In the genomic region with DNA sequence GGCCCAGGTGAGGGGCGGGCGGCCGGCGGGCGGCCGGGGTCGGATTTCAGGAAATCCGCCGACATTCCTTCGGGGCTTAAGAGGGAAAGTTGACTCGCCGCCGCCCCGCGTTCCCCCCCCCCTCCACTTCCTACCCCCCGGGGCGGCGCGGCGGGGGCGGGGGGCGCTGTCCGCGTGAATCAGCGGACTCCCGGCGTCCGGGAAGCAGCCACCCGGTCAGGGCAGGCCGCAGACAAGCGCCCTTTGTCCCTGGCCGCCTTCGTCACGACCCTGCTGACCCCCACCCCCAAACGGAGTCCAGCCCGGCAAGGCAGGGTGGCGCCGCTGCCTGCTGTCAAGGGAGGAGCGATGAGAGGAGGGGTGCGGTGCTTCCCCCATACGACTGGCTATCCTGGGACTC, we compare ENCODE assay signal across 9 mouse cellular contexts. TPM values are rescaled to one million over a fixed set of nuclear protein-coding genes. Genes with fewer than 3 reads are reported as not detected.
A peak's percentile ranks its signal among the peaks of the same experiment; 100 is the strongest.
DNase-seq lines count a peak whose midpoint lies in the region; ATAC-seq lines count a peak whose summit lies in the region.
"Had no signal": no experiment of that assay in that cellular context is flagged by ENCODE, and none has a peak within 500 bp of the region (broad histone marks: within the 10 kb centered on the region; RNA-seq: fewer than 3 reads in every experiment).

No protein-coding gene starts in this region.

- peak overlapping the region; percentile 65 for H3K4me2 ChIP-seq in kidney, embryonic 15.5 days
- peak overlapping the region; percentile 25 for H3K4me2 ChIP-seq in hindbrain, embryonic 14.5 days (replicated peaks)
- H3K4me2 ChIP-seq in midbrain, embryonic 11.5 days: peak overlapping the region; percentile 35

- H3K9me3 ChIP-seq in kidney, embryonic 15.5 days (replicated peaks): no peaks in the 10 kb centered on the region
- no peaks in the 10 kb centered on the region for H3K9me3 ChIP-seq in hindbrain, embryonic 14.5 days (ENCODE audit: control insufficient read depth, low read length)
- H3K9me3 ChIP-seq in midbrain, embryonic 11.5 days (ENCODE audit: control insufficient read depth, low read length): no peaks in the 10 kb centered on the region

- H3K36me3 ChIP-seq in kidney, embryonic 15.5 days: no peaks in the 10 kb centered on the region
- peaks cover 10% of the 10 kb centered on the region for H3K36me3 ChIP-seq in hindbrain, embryonic 14.5 days (replicated peaks; ENCODE audit: control insufficient read depth, insufficient read depth)
- H3K36me3 ChIP-seq in midbrain, embryonic 11.5 days (ENCODE audit: control insufficient read depth, insufficient read depth, low read length): no peaks in the 10 kb centered on the region

- peaks cover 77% of the 10 kb centered on the region for H3K4me1 ChIP-seq in kidney, embryonic 15.5 days
- peaks cover 31% of the 10 kb centered on the region for H3K4me1 ChIP-seq in hindbrain, embryonic 14.5 days (replicated peaks; ENCODE audit: control insufficient read depth, insufficient read depth, low read length)
- peaks cover 35% of the 10 kb centered on the region for H3K4me1 ChIP-seq in midbrain, embryonic 11.5 days (ENCODE audit: control insufficient read depth, insufficient read depth, low read length)

- H3K4me3 ChIP-seq in kidney, embryonic 15.5 days (replicated peaks): peak overlapping the region; percentile 39
- peak overlapping the region; percentile 1; the same call in 1 of the 2 replicates for H3K4me3 ChIP-seq in hindbrain, embryonic 14.5 days (replicated peaks; ENCODE audit: low read length)
- H3K4me3 ChIP-seq in midbrain, embryonic 11.5 days (ENCODE audit: low read depth, low read length): peak overlapping the region; percentile 18

- peak overlapping the region; percentile 22; the same call in 1 of the 2 replicates for H3K9ac ChIP-seq in kidney, embryonic 15.5 days
- no peak overlapping the region for H3K9ac ChIP-seq in hindbrain, embryonic 14.5 days
- H3K9ac ChIP-seq in midbrain, embryonic 11.5 days (ENCODE audit: low read length): no peak overlapping the region

- no peak for DNase-seq in kidney, adult 9 months
- DNase-seq in embryo, embryonic 9.5 days (ENCODE audit: extremely low spot score): peak; percentile 46
- DNase-seq in hindbrain, embryonic 14.5 days (ENCODE audit: low spot score): no peak
- no peak for DNase-seq in midbrain, embryonic 11.5 days (ENCODE audit: low spot score, missing footprints)
- no peak for DNase-seq in natural killer cell, adult 2 months (ENCODE audit: low spot score in 2 of 2)
- DNase-seq in cerebellum, adult 11-12 months: no peak
- no peak for DNase-seq in adrenal gland, postnatal 14 days

- peaks cover 98% of the 10 kb centered on the region for H3K27me3 ChIP-seq in kidney, embryonic 15.5 days
- peaks cover 89% of the 10 kb centered on the region for H3K27me3 ChIP-seq in hindbrain, embryonic 14.5 days (ENCODE audit: control insufficient read depth, insufficient read depth, low read length)
- peaks cover 95% of the 10 kb centered on the region for H3K27me3 ChIP-seq in midbrain, embryonic 11.5 days (ENCODE audit: control insufficient read depth, insufficient read depth, low read length)

- ATAC-seq in kidney, embryonic 15.5 days (replicated peaks; ENCODE audit: low FRiP score): no peak
- ATAC-seq in hindbrain, embryonic 14.5 days (ENCODE audit: low FRiP score): no peak
- no peak for ATAC-seq in midbrain, embryonic 11.5 days (ENCODE audit: low FRiP score)

- under 1% methylated on average over 32 of the region's 41 CpGs for WGBS in kidney, embryonic 15.5 days
- 2% methylated on average over 36 of the region's 41 CpGs for WGBS in hindbrain, embryonic 14.5 days
- WGBS in midbrain, embryonic 11.5 days: under 1% methylated on average over 34 of the region's 41 CpGs

- 0 out of 2 replicates have a peak overlapping the region, but pooled peaks have one; percentile 33 for H3K27ac ChIP-seq in kidney, embryonic 15.5 days
- no peak overlapping the region for H3K27ac ChIP-seq in hindbrain, embryonic 14.5 days
- H3K27ac ChIP-seq in midbrain, embryonic 11.5 days (ENCODE audit: low read depth, low read length): no peak overlapping the region

RNA-seq across cellular contexts. Expression of a gene that starts 2.4 kb away (rescaled TPM):
- 5.9 and 6.0 TPM in 2 replicates for polyA plus RNA-seq in kidney, embryonic 15.5 days (2015; fragmentation: Nextera tagmentation; extraction: Ambion mirVana)
- polyA plus RNA-seq in hindbrain, embryonic 14.5 days (2014; fragmentation: Nextera tagmentation; extraction: Ambion mirVana): 143 and 149 TPM in 2 replicates
- polyA plus RNA-seq in midbrain, embryonic 11.5 days (2014; fragmentation: Nextera tagmentation; extraction: Ambion mirVana): 12.3 TPM in 2 replicates
- total RNA-seq in adrenal gland, postnatal 14 days (2021): 4.6 and 5.6 TPM in 2 replicates
- total RNA-seq: MEL had no signal

RNA-seq across cellular contexts. Expression of a gene that starts 3.4 kb away (rescaled TPM):
- 21.1 and 24.1 TPM in 2 replicates for polyA plus RNA-seq in kidney, embryonic 15.5 days (2015; fragmentation: Nextera tagmentation; extraction: Ambion mirVana)
- 6.3 and 6.9 TPM in 2 replicates for polyA plus RNA-seq in hindbrain, embryonic 14.5 days (2014; fragmentation: Nextera tagmentation; extraction: Ambion mirVana)
- polyA plus RNA-seq in midbrain, embryonic 11.5 days (2014; fragmentation: Nextera tagmentation; extraction: Ambion mirVana): 0.23 and 0.90 TPM in 2 replicates
- total RNA-seq in adrenal gland, postnatal 14 days (2021): not detected in 2 replicates

RNA-seq across cellular contexts. Expression of a gene that starts 12.8 kb away (rescaled TPM):
- 20.0 and 23.5 TPM in 2 replicates for polyA plus RNA-seq in kidney, embryonic 15.5 days (2015; fragmentation: Nextera tagmentation; extraction: Ambion mirVana)
- polyA plus RNA-seq in hindbrain, embryonic 14.5 days (2014; fragmentation: Nextera tagmentation; extraction: Ambion mirVana): 28.5 and 30.0 TPM in 2 replicates
- 12.6 and 13.1 TPM in 2 replicates for polyA plus RNA-seq in midbrain, embryonic 11.5 days (2014; fragmentation: Nextera tagmentation; extraction: Ambion mirVana)
- 15.7 and 16.3 TPM in 2 replicates for total RNA-seq in adrenal gland, postnatal 14 days (2021)

RNA-seq across cellular contexts. Expression of a gene that starts 17.0 kb away (rescaled TPM):
- polyA plus RNA-seq in kidney, embryonic 15.5 days (2015; fragmentation: Nextera tagmentation; extraction: Ambion mirVana): 128 and 133 TPM in 2 replicates
- polyA plus RNA-seq in hindbrain, embryonic 14.5 days (2014; fragmentation: Nextera tagmentation; extraction: Ambion mirVana): 161 and 166 TPM in 2 replicates
- polyA plus RNA-seq in midbrain, embryonic 11.5 days (2014; fragmentation: Nextera tagmentation; extraction: Ambion mirVana): 126 and 129 TPM in 2 replicates
- total RNA-seq in adrenal gland, postnatal 14 days (2021): 116 and 123 TPM in 2 replicates

RNA-seq across cellular contexts. Expression of a gene that starts 21.0 kb away (rescaled TPM):
- 954 and 1,022 TPM in 2 replicates for polyA plus RNA-seq in kidney, embryonic 15.5 days (2015; fragmentation: Nextera tagmentation; extraction: Ambion mirVana)
- polyA plus RNA-seq in hindbrain, embryonic 14.5 days (2014; fragmentation: Nextera tagmentation; extraction: Ambion mirVana): 622 and 778 TPM in 2 replicates
- polyA plus RNA-seq in midbrain, embryonic 11.5 days (2014; fragmentation: Nextera tagmentation; extraction: Ambion mirVana): 774 and 852 TPM in 2 replicates
- 1,600 and 1,776 TPM in 2 replicates for total RNA-seq in adrenal gland, postnatal 14 days (2021)

Comparison
In these comparisons a context has a peak if more than half of its experiments do, and no peak if none do; other contexts are left out.
1. RNA of a gene that starts 2.4 kb away (polyA plus RNA-seq): 143 to 149 TPM in hindbrain, embryonic 14.5 days; 12.3 TPM in midbrain, embryonic 11.5 days and 5.9 to 6.0 TPM in kidney, embryonic 15.5 days; every median in the first group is over 10 times any median in the second.
2. Peak in every context shown above with its lines, with median percentiles within 50 percentile points of each other: H3K4me2 ChIP-seq and H3K4me3 ChIP-seq.